Mouse (Mus musculus): Measurements from ENCODE around the gene Dpm2.

DNA sequence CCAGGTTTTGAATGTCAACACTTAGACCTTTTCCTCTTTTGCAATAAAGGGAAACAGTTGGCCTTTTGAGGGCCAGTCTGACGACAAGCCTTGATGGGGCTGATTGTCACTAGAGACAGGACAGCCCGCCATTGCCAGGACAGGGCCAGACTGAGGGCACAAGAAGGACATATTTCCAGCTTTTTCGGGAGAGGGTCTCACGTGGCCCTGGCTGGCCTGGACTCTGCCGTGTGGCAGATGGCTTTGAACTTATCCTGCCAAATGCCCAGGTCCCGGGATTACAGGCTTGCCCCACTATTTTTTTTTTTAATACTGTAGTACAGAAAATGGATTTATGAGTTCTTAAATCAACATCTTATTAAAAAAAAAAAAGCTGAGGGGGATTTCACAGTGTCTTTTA, 20.6 kb downstream of the Dpm2 start:
- no peak for TF ChIP-seq CTCF (IDR thresholded peaks at IDR 0.05)
- no peak for TF ChIP-seq EP300 (IDR thresholded peaks at IDR 0.05)

Data from lung, postnatal 0 days (tissue).